Mouse (Mus musculus) induced T-regulatory cell, adult 2 months (primary cell): ENCODE data around the gene Primpol.

Source experiments
- DNase-seq: peaks from one replicate; pipeline ENCODE4 v3.0.0-alpha.2; 2012; ENCODE audit warnings: low read depth

Gene Primpol

GRCm38 (mm10) chr8:46562333-46562732 is 54.7 kb downstream of the Primpol start:
- DNase-seq = no peak

GRCm38 (mm10) chr8:46559428-46559827 is 57.6 kb downstream of the Primpol start:
- DNase-seq = peak; percentile 68

DNA sequence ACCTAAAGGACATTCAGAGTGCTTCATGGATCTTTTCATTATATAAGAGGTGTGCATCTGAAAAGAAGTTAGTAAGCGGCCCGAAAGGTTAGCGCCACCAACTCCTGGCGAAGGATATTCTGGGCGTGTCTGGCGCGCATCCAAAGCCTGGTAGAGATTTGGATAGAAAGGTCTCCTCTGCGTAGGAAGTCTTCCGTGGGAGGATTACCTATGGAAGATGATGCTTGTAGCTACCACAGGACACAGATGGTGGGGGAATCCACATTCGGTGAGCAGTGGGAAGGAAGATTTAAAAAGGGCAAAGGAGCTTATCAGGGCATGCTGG is 64.6 kb downstream of the Primpol start:
- DNase-seq = no peak

- DNase-seq = peak; percentile 100
Measured at GRCm38 (mm10) chr8:46551615-46552440, 65.2 kb downstream of the Primpol start, which contains the start of gene Cenpu. Cenpu (plus strand) TSS chr8:46552028.

- peak; percentile 53 for DNase-seq
Measured at GRCm38 (mm10) chr8:46551029-46551428, 66.0 kb downstream of the Primpol start.

DNA sequence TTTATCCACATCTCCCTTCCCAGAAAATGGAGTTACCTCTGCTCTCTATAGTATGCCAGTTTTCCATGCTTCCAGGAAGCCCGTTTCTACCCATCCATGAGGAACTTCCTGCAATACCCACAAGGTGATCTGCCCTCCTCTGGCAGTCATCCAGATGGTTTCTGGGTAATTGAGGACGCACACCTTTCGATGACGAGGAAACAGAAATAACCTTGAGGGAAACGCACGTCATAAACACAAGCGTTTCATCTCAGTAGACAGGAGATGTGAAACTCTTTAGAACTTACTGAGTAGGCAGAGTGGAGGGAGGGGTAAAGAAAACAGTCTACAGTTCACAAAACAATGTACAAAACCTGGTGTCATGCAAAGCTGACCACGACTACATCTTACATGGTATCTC is 67.0 kb downstream of the Primpol start:
- peak; percentile 88 for DNase-seq

- peak; percentile 76 for DNase-seq
Measured at GRCm38 (mm10) chr8:46547245-46547644, 69.8 kb downstream of the Primpol start.

- no peak for DNase-seq
Measured at GRCm38 (mm10) chr8:46546431-46547176, 70.4 kb downstream of the Primpol start.

GRCm38 (mm10) chr8:46545854-46546253 is 71.2 kb downstream of the Primpol start:
- DNase-seq = no peak

DNA sequence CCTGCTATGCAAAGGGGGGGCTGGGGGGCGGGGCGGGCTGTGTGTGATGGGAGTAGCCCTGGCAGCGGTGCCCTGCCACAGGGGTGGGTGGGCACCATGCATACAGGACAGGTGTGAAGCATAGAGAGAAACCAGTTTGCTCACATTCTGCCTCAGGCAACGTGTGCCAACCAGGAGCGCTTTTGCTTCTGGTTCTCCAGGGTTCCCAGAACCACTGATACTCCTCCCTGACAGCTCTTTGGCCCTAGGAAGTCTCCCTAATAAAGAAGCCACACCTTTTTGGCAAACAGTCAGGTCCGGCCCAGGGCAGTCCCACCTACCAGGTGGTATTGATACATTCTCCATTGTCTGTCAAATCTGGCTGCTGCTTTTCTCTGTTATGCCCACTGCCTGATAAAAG is 73.3 kb downstream of the Primpol start:
- DNase-seq = no peak

- DNase-seq = no peak
Measured at GRCm38 (mm10) chr8:46543191-46543590, 73.8 kb downstream of the Primpol start.

DNA sequence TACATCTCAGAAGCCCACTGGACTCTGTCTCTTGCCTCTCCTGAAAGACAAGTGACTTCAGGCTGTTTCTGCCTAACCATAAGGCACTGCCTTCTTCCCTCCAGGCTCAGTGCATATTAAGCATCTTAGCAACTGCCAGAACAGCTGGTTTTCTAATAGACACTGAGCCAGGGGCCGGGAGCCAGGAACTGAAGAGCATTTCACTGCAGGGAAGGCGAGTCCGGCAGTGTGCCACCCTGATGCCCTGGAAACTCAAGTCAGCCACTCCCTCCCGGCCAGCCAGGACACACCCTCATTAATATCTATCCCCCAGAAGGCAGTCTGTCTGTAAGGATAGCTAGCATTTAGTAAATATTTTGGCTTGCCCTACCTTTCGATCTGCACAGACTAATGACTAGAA is 77.3 kb downstream of the Primpol start:
- DNase-seq = no peak

- DNase-seq = no peak
Measured at GRCm38 (mm10) chr8:46533926-46534325, 83.1 kb downstream of the Primpol start.

DNA sequence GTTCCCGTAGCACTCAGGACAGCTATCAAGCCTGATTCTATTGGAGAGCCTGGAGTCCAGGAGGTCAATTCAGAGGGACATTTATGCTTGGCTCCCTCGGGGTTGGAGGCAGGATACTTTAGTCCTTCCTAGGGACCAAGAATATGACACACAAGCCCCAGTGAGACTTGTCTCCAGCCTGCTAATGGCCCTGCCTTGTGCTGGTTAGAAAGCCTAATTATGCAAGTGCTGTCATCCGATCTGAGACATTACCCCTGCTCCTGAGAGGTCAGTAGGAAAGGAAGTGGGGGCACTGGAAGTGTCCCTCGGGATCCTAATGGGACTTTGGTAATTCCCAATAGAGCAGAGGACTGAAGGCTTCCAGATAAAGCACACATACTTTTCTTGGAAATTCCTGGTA is 86.5 kb downstream of the Primpol start:
- no peak for DNase-seq

- no peak for DNase-seq
Measured at GRCm38 (mm10) chr8:46529508-46529907, 87.5 kb downstream of the Primpol start.

- no peak for DNase-seq
Measured at GRCm38 (mm10) chr8:46526821-46527220, 90.2 kb downstream of the Primpol start.

GRCm38 (mm10) chr8:46526098-46526497 is 90.9 kb downstream of the Primpol start:
- no peak for DNase-seq
